Mouse (Mus musculus): Measurements from ENCODE around the gene Krt7. TPM values are rescaled to one million over a fixed set of nuclear protein-coding genes. Genes with fewer than 3 reads are reported as not detected.

The Krt7 gene
- polyA plus RNA-seq, 1 experiment from 2014 or later, result 156 TPM

GRCm38 (mm10) chr15:101453093-101453736, 42.4 kb downstream of the Krt7 start:
- Histone ChIP-seq H3K27me3 (replicated peaks; ENCODE audit: control insufficient read depth, insufficient read depth, low read length) (no peaks in the 10 kb centered on the region), H3K4me3 (ENCODE audit: low read length) (no peak overlapping the region)
- peak; percentile 88 for ATAC-seq

GRCm38 (mm10) chr15:101454774-101455173, 43.9 kb downstream of the Krt7 start:
- ATAC-seq, result no peak
- 72% methylated on average over 8 of the region's 8 CpGs for WGBS

More at GRCm38 (mm10) chr15:101453093-101453736, 42.4 kb downstream of the Krt7 start:
- 7% methylated on average over 13 of the region's 13 CpGs for WGBS
- no peak overlapping the region for H3K27ac ChIP-seq (ENCODE audit: low read length)
- no peaks in the 10 kb centered on the region for H3K36me3 ChIP-seq (ENCODE audit: control insufficient read depth, insufficient read depth, low read length)
- no peak overlapping the region for H3K9ac ChIP-seq (ENCODE audit: low read depth, low read length)
- H3K4me1 ChIP-seq (ENCODE audit: control insufficient read depth, insufficient read depth, low read length), result no peaks in the 10 kb centered on the region
- H3K9me3 ChIP-seq (ENCODE audit: control insufficient read depth, low read length), result 0 out of 2 replicates have a peak, but pooled peaks cover 2% of the 10 kb centered on the region
- peak overlapping the region; percentile 37; the same call in 1 of the 2 replicates for H3K4me2 ChIP-seq (ENCODE audit: low read depth, low read length)

GRCm38 (mm10) chr15:101455292-101455691, 44.4 kb downstream of the Krt7 start:
- Histone ChIP-seq H3K4me2 (ENCODE audit: low read depth, low read length) (no peak overlapping the region), H3K9ac (ENCODE audit: low read depth, low read length) (no peak overlapping the region), H3K4me3 (ENCODE audit: low read length) (no peak overlapping the region), H3K27me3 (replicated peaks; ENCODE audit: control insufficient read depth, insufficient read depth, low read length) (no peaks in the 10 kb centered on the region), H3K9me3 (ENCODE audit: control insufficient read depth, low read length) (0 out of 2 replicates have a peak, but pooled peaks cover 2% of the 10 kb centered on the region), H3K4me1 (ENCODE audit: control insufficient read depth, insufficient read depth, low read length) (no peaks in the 10 kb centered on the region), H3K36me3 (ENCODE audit: control insufficient read depth, insufficient read depth, low read length) (no peaks in the 10 kb centered on the region), H3K27ac (ENCODE audit: low read length) (no peak overlapping the region)
- 73% methylated on average over 2 of the region's 2 CpGs for WGBS
- ATAC-seq, result no peak

More at GRCm38 (mm10) chr15:101454774-101455173, 43.9 kb downstream of the Krt7 start:
- Histone ChIP-seq H3K27me3 (replicated peaks; ENCODE audit: control insufficient read depth, insufficient read depth, low read length) (no peaks in the 10 kb centered on the region), H3K4me2 (ENCODE audit: low read depth, low read length) (no peak overlapping the region), H3K4me1 (ENCODE audit: control insufficient read depth, insufficient read depth, low read length) (no peaks in the 10 kb centered on the region), H3K9ac (ENCODE audit: low read depth, low read length) (no peak overlapping the region), H3K36me3 (ENCODE audit: control insufficient read depth, insufficient read depth, low read length) (no peaks in the 10 kb centered on the region), H3K4me3 (ENCODE audit: low read length) (no peak overlapping the region), H3K9me3 (ENCODE audit: control insufficient read depth, low read length) (0 out of 2 replicates have a peak, but pooled peaks cover 2% of the 10 kb centered on the region), H3K27ac (ENCODE audit: low read length) (no peak overlapping the region)

GRCm38 (mm10) chr15:101455891-101456290, 45.0 kb downstream of the Krt7 start:
- Histone ChIP-seq H3K27me3 (replicated peaks; ENCODE audit: control insufficient read depth, insufficient read depth, low read length) (no peaks in the 10 kb centered on the region), H3K4me3 (ENCODE audit: low read length) (no peak overlapping the region), H3K9ac (ENCODE audit: low read depth, low read length) (no peak overlapping the region), H3K4me1 (ENCODE audit: control insufficient read depth, insufficient read depth, low read length) (no peaks in the 10 kb centered on the region), H3K27ac (ENCODE audit: low read length) (no peak overlapping the region), H3K36me3 (ENCODE audit: control insufficient read depth, insufficient read depth, low read length) (no peaks in the 10 kb centered on the region), H3K9me3 (ENCODE audit: control insufficient read depth, low read length) (0 out of 2 replicates have a peak, but pooled peaks cover 2% of the 10 kb centered on the region), H3K4me2 (ENCODE audit: low read depth, low read length) (no peak overlapping the region)
- 87% methylated on average over 6 of the region's 6 CpGs for WGBS
- no peak for ATAC-seq

- 58% methylated on average over 16 of the region's 16 CpGs for WGBS
- no peak for ATAC-seq
Measured at GRCm38 (mm10) chr15:101458361-101458930, 47.6 kb downstream of the Krt7 start.

GRCm38 (mm10) chr15:101459283-101459682, 48.4 kb downstream of the Krt7 start:
- Histone ChIP-seq H3K4me1 (ENCODE audit: control insufficient read depth, insufficient read depth, low read length) (no peaks in the 10 kb centered on the region), H3K4me3 (ENCODE audit: low read length) (no peak overlapping the region), H3K4me2 (ENCODE audit: low read depth, low read length) (no peak overlapping the region), H3K27me3 (replicated peaks; ENCODE audit: control insufficient read depth, insufficient read depth, low read length) (no peaks in the 10 kb centered on the region), H3K27ac (ENCODE audit: low read length) (no peak overlapping the region), H3K9me3 (ENCODE audit: control insufficient read depth, low read length) (0 out of 2 replicates have a peak, but pooled peaks cover 2% of the 10 kb centered on the region), H3K9ac (ENCODE audit: low read depth, low read length) (no peak overlapping the region), H3K36me3 (ENCODE audit: control insufficient read depth, insufficient read depth, low read length) (no peaks in the 10 kb centered on the region)
- WGBS, result 74% methylated on average over 14 of the region's 14 CpGs
- ATAC-seq, result no peak

More at GRCm38 (mm10) chr15:101458361-101458930, 47.6 kb downstream of the Krt7 start:
- Histone ChIP-seq H3K9ac (ENCODE audit: low read depth, low read length) (no peak overlapping the region), H3K27me3 (replicated peaks; ENCODE audit: control insufficient read depth, insufficient read depth, low read length) (no peaks in the 10 kb centered on the region), H3K36me3 (ENCODE audit: control insufficient read depth, insufficient read depth, low read length) (no peaks in the 10 kb centered on the region), H3K4me3 (ENCODE audit: low read length) (no peak overlapping the region), H3K4me2 (ENCODE audit: low read depth, low read length) (no peak overlapping the region), H3K9me3 (ENCODE audit: control insufficient read depth, low read length) (0 out of 2 replicates have a peak, but pooled peaks cover 2% of the 10 kb centered on the region), H3K4me1 (ENCODE audit: control insufficient read depth, insufficient read depth, low read length) (no peaks in the 10 kb centered on the region), H3K27ac (ENCODE audit: low read length) (no peak overlapping the region)

GRCm38 (mm10) chr15:101463651-101464050, 52.8 kb downstream of the Krt7 start, which contains the start of gene Krt81:
Krt81 (minus strand) TSS chr15:101463751.
- Histone ChIP-seq H3K4me2 (ENCODE audit: low read depth, low read length) (no peak within 1 kb of the TSS), H3K4me1 (ENCODE audit: control insufficient read depth, insufficient read depth, low read length) (no peaks in the 10 kb centered on the region), H3K27ac (ENCODE audit: low read length) (no peak within 1 kb of the TSS), H3K4me3 (ENCODE audit: low read length) (no peak within 1 kb of the TSS), H3K27me3 (replicated peaks; ENCODE audit: control insufficient read depth, insufficient read depth, low read length) (no peaks in the 10 kb centered on the region), H3K36me3 (ENCODE audit: control insufficient read depth, insufficient read depth, low read length) (no peaks in the 10 kb centered on the region), H3K9me3 (ENCODE audit: control insufficient read depth, low read length) (no peaks in the 10 kb centered on the region), H3K9ac (ENCODE audit: low read depth, low read length) (no peak within 1 kb of the TSS)
- ATAC-seq, result no peak
- WGBS, result 81% methylated on average over 13 of the region's 13 CpGs

- Histone ChIP-seq H3K27me3 (replicated peaks; ENCODE audit: control insufficient read depth, insufficient read depth, low read length) (no peaks in the 10 kb centered on the region), H3K9ac (ENCODE audit: low read depth, low read length) (no peak overlapping the region), H3K36me3 (ENCODE audit: control insufficient read depth, insufficient read depth, low read length) (no peaks in the 10 kb centered on the region), H3K4me1 (ENCODE audit: control insufficient read depth, insufficient read depth, low read length) (no peaks in the 10 kb centered on the region), H3K4me2 (ENCODE audit: low read depth, low read length) (no peak overlapping the region), H3K9me3 (ENCODE audit: control insufficient read depth, low read length) (no peaks in the 10 kb centered on the region), H3K27ac (ENCODE audit: low read length) (no peak overlapping the region), H3K4me3 (ENCODE audit: low read length) (no peak overlapping the region)
- WGBS, result 82% methylated on average over 4 of the region's 4 CpGs
- ATAC-seq, result no peak
Measured at GRCm38 (mm10) chr15:101469093-101469492, 58.2 kb downstream of the Krt7 start.

- Histone ChIP-seq H3K9ac (ENCODE audit: low read depth, low read length) (no peak within 1 kb of the TSS), H3K9me3 (ENCODE audit: control insufficient read depth, low read length) (no peaks in the 10 kb centered on the region), H3K4me1 (ENCODE audit: control insufficient read depth, insufficient read depth, low read length) (no peaks in the 10 kb centered on the region), H3K36me3 (ENCODE audit: control insufficient read depth, insufficient read depth, low read length) (no peaks in the 10 kb centered on the region), H3K4me2 (ENCODE audit: low read depth, low read length) (no peak within 1 kb of the TSS), H3K27ac (ENCODE audit: low read length) (no peak within 1 kb of the TSS), H3K4me3 (ENCODE audit: low read length) (no peak within 1 kb of the TSS), H3K27me3 (replicated peaks; ENCODE audit: control insufficient read depth, insufficient read depth, low read length) (no peaks in the 10 kb centered on the region)
- 24% methylated on average over 10 of the region's 10 CpGs for WGBS
- ATAC-seq, result peak; percentile 38
Measured at GRCm38 (mm10) chr15:101472952-101473528, 62.2 kb downstream of the Krt7 start, which contains the start of gene Krt86. Krt86 (plus strand) TSS chr15:101473478.

Data from intestine, embryonic 16.5 days (tissue).